Mouse (Mus musculus): ENCODE measurements around the gene Prrg2. TPM values are rescaled to one million over a fixed set of nuclear protein-coding genes. Genes with fewer than 3 reads are reported as not detected.

The Prrg2 gene
- polyA plus RNA-seq, 1 experiment = 14.0 TPM

GRCm38 (mm10) chr7:45060632-45061122 is 1.8 kb downstream of the Prrg2 start:
- Histone ChIP-seq H3K27me3 (ENCODE audit: control insufficient read depth, insufficient read depth, insufficient read length) (no peaks in the 10 kb centered on the region), H3K79me3 (ENCODE audit: low read depth) (peaks cover 28% of the 10 kb centered on the region), H3K4me3 (ENCODE audit: insufficient read depth, poor library complexity, severe bottlenecking) (no peak overlapping the region), H3K79me2 (ENCODE audit: control insufficient read depth, insufficient read depth) (peaks cover 33% of the 10 kb centered on the region), H3K36me3 (ENCODE audit: control insufficient read depth, insufficient read depth) (no peaks in the 10 kb centered on the region), H3ac (ENCODE audit: control insufficient read depth, insufficient read length, low read depth) (no peak overlapping the region)
- no peak for TF ChIP-seq USF1 (IDR thresholded peaks at IDR 0.05; ENCODE audit: low read depth)
- no peak for TF ChIP-seq MAX (IDR thresholded peaks at IDR 0.05)
- TF ChIP-seq MYOD1 (IDR thresholded peaks at IDR 0.05; ENCODE audit: control insufficient read depth, insufficient read length, low read depth) = no peak
- TF ChIP-seq FOSL1 (IDR thresholded peaks at IDR 0.05; ENCODE audit: insufficient read depth, low read length, poor library complexity, severe bottlenecking) = no peak
- TF ChIP-seq CEBPB (IDR thresholded peaks at IDR 0.05; ENCODE audit: low read depth) = no peak
- TF ChIP-seq CTCF (IDR thresholded peaks at IDR 0.05; ENCODE audit: control insufficient read depth, insufficient read depth, insufficient read length) = no peak
- no peak for TF ChIP-seq MYOG (IDR thresholded peaks at IDR 0.05; ENCODE audit: control insufficient read depth, extremely low read depth, insufficient read length)

- H3K27me3 ChIP-seq (ENCODE audit: control insufficient read depth, insufficient read depth, insufficient read length) = no peaks in the 10 kb centered on the region
Measured at GRCm38 (mm10) chr7:45058607-45059571, 3.6 kb downstream of the Prrg2 start.

GRCm38 (mm10) chr7:45056972-45057348 is 5.5 kb downstream of the Prrg2 start:
- TF ChIP-seq MYOD1 (IDR thresholded peaks at IDR 0.05; ENCODE audit: control insufficient read depth, insufficient read length, low read depth) (no peak), MYOG (IDR thresholded peaks at IDR 0.05; ENCODE audit: control insufficient read depth, extremely low read depth, insufficient read length) (no peak), FOSL1 (IDR thresholded peaks at IDR 0.05; ENCODE audit: insufficient read depth, low read length, poor library complexity, severe bottlenecking) (no peak), MAX (IDR thresholded peaks at IDR 0.05) (no peak), CTCF (IDR thresholded peaks at IDR 0.05; ENCODE audit: control insufficient read depth, insufficient read depth, insufficient read length) (no peak), USF1 (IDR thresholded peaks at IDR 0.05; ENCODE audit: low read depth) (no peak), CEBPB (IDR thresholded peaks at IDR 0.05; ENCODE audit: low read depth) (no peak)
- Histone ChIP-seq H3ac (ENCODE audit: control insufficient read depth, insufficient read length, low read depth) (no peak overlapping the region), H3K27me3 (ENCODE audit: control insufficient read depth, insufficient read depth, insufficient read length) (no peaks in the 10 kb centered on the region), H3K79me2 (ENCODE audit: control insufficient read depth, insufficient read depth) (peaks cover 7% of the 10 kb centered on the region), H3K36me3 (ENCODE audit: control insufficient read depth, insufficient read depth) (no peaks in the 10 kb centered on the region), H3K79me3 (ENCODE audit: low read depth) (peaks cover 4% of the 10 kb centered on the region), H3K4me3 (ENCODE audit: insufficient read depth, poor library complexity, severe bottlenecking) (no peak overlapping the region)

More at GRCm38 (mm10) chr7:45058607-45059571, 3.6 kb downstream of the Prrg2 start:
- H3K79me3 ChIP-seq (ENCODE audit: low read depth) = peaks cover 12% of the 10 kb centered on the region
- no peak overlapping the region for H3ac ChIP-seq (ENCODE audit: control insufficient read depth, insufficient read length, low read depth)
- peaks cover 15% of the 10 kb centered on the region for H3K79me2 ChIP-seq (ENCODE audit: control insufficient read depth, insufficient read depth)
- no peak for TF ChIP-seq FOSL1 (IDR thresholded peaks at IDR 0.05; ENCODE audit: insufficient read depth, low read length, poor library complexity, severe bottlenecking)
- H3K4me3 ChIP-seq (ENCODE audit: insufficient read depth, poor library complexity, severe bottlenecking) = no peak overlapping the region
- H3K36me3 ChIP-seq (ENCODE audit: control insufficient read depth, insufficient read depth) = no peaks in the 10 kb centered on the region

GRCm38 (mm10) chr7:45056329-45056971 is 6.0 kb downstream of the Prrg2 start:
- Histone ChIP-seq H3K4me3 (ENCODE audit: insufficient read depth, poor library complexity, severe bottlenecking) (no peak overlapping the region), H3K79me2 (ENCODE audit: control insufficient read depth, insufficient read depth) (peaks cover 12% of the 10 kb centered on the region), H3K27me3 (ENCODE audit: control insufficient read depth, insufficient read depth, insufficient read length) (no peaks in the 10 kb centered on the region), H3ac (ENCODE audit: control insufficient read depth, insufficient read length, low read depth) (no peak overlapping the region), H3K36me3 (ENCODE audit: control insufficient read depth, insufficient read depth) (no peaks in the 10 kb centered on the region), H3K79me3 (ENCODE audit: low read depth) (peaks cover 9% of the 10 kb centered on the region)
- TF ChIP-seq MYOG (IDR thresholded peaks at IDR 0.05; ENCODE audit: control insufficient read depth, extremely low read depth, insufficient read length) (no peak), USF1 (IDR thresholded peaks at IDR 0.05; ENCODE audit: low read depth) (no peak), CTCF (IDR thresholded peaks at IDR 0.05; ENCODE audit: control insufficient read depth, insufficient read depth, insufficient read length) (no peak), MAX (IDR thresholded peaks at IDR 0.05) (no peak)

GRCm38 (mm10) chr7:45053931-45054510 is 8.5 kb downstream of the Prrg2 start:
- TF ChIP-seq MYOD1 (IDR thresholded peaks at IDR 0.05; ENCODE audit: control insufficient read depth, insufficient read length, low read depth) (no peak), USF1 (IDR thresholded peaks at IDR 0.05; ENCODE audit: low read depth) (no peak), MYOG (IDR thresholded peaks at IDR 0.05; ENCODE audit: control insufficient read depth, extremely low read depth, insufficient read length) (no peak), CEBPB (IDR thresholded peaks at IDR 0.05; ENCODE audit: low read depth) (no peak), MAX (IDR thresholded peaks at IDR 0.05) (no peak), CTCF (IDR thresholded peaks at IDR 0.05; ENCODE audit: control insufficient read depth, insufficient read depth, insufficient read length) (no peak), FOSL1 (IDR thresholded peaks at IDR 0.05; ENCODE audit: insufficient read depth, low read length, poor library complexity, severe bottlenecking) (no peak)
- peaks cover 18% of the 10 kb centered on the region for H3K79me3 ChIP-seq (ENCODE audit: low read depth)
- peaks cover 35% of the 10 kb centered on the region for H3K79me2 ChIP-seq (ENCODE audit: control insufficient read depth, insufficient read depth)
- H3K36me3 ChIP-seq (ENCODE audit: control insufficient read depth, insufficient read depth) = peaks cover 12% of the 10 kb centered on the region
- H3K27me3 ChIP-seq (ENCODE audit: control insufficient read depth, insufficient read depth, insufficient read length) = no peaks in the 10 kb centered on the region
- peak overlapping the region; percentile 83 for H3ac ChIP-seq (ENCODE audit: control insufficient read depth, insufficient read length, low read depth)
- peak overlapping the region; percentile 60 for H3K4me3 ChIP-seq (ENCODE audit: insufficient read depth, poor library complexity, severe bottlenecking)

Measured in C2C12 (cell line).